Mouse (Mus musculus) liver, embryonic 14.5 days (tissue): ENCODE results near the gene Slc38a6.

Experiments
- CTCF ChIP-seq: IDR thresholded peaks from 2 replicates; pipeline ENCODE4 v1.5.1; 2016; ENCODE audit warnings: antibody characterized with exemption, low read depth, control low read depth
- EP300 ChIP-seq: IDR thresholded peaks from 2 replicates; pipeline ENCODE4 v1.6.1; 2016; ENCODE audit warnings: antibody characterized with exemption, low read depth

DNA sequence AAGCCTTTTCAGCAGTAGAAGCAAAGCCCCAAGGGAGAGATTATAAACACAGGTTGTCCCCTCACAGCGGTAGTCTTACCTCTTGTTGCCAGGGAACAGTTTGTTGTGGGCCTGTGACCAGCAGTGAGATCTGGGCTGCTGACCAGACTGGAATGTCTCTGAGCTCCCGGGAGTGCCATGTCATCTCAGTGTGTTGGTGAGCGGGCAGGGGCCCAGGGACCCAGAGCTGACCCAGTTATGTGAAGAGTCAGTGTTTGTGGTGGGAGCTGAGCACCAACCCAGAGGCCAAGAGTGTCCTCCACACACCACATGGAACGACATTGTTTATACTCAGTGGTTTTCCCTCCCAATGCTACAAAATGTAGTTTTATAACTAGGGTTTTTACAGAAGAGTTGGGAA lies 112.8 kb downstream of the Slc38a6 start:
- TF ChIP-seq CTCF (no peak), EP300 (no peak)
